Mouse (Mus musculus): ENCODE results near the gene Tgm4. TPM values are rescaled to one million over a fixed set of nuclear protein-coding genes. Genes with fewer than 3 reads are reported as not detected.

The Tgm4 gene
- polyA plus RNA-seq, 1 experiment from 2014 or later: 0.68 TPM

GRCm38 (mm10) chr9:123115566-123115965, 81.0 kb downstream of the Tgm4 start:
- H3K27me3 ChIP-seq (ENCODE audit: control insufficient read depth, insufficient read depth, low read length): no peaks in the 10 kb centered on the region
- no peak overlapping the region for H3K4me2 ChIP-seq (ENCODE audit: low read depth, low read length)
- no peak overlapping the region for H3K27ac ChIP-seq (ENCODE audit: low read length)
- peaks cover 21% of the 10 kb centered on the region for H3K36me3 ChIP-seq (ENCODE audit: control insufficient read depth, insufficient read depth)
- H3K4me1 ChIP-seq (ENCODE audit: control insufficient read depth, insufficient read depth, low read length): peaks cover 14% of the 10 kb centered on the region
- no peak overlapping the region for H3K9ac ChIP-seq (ENCODE audit: low read length)
- ATAC-seq (replicated peaks; ENCODE audit: extremely low read depth, insufficient read depth, low FRiP score): no peak
- WGBS: 82% methylated on average over 1 of the region's 1 CpGs
- H3K9me3 ChIP-seq (replicated peaks; ENCODE audit: control insufficient read depth, low read length): no peaks in the 10 kb centered on the region
- no peak overlapping the region for H3K4me3 ChIP-seq (ENCODE audit: low read length)

Other genes with a start within 250 kb of the Tgm4 start
- 6.8 and 8.4 TPM in 2 replicates for gene Tcaim, start 229.2 kb upstream of the Tgm4 start, polyA plus RNA-seq (2015; fragmentation: Nextera tagmentation; extraction: Ambion mirVana)
- not detected in 2 replicates for gene Gm35549, start 190.7 kb upstream of the Tgm4 start, polyA plus RNA-seq (2015; fragmentation: Nextera tagmentation; extraction: Ambion mirVana)
- gene Zfp445, start 168.7 kb upstream of the Tgm4 start, polyA plus RNA-seq (2015; fragmentation: Nextera tagmentation; extraction: Ambion mirVana): 41.4 and 42.7 TPM in 2 replicates
- gene Zkscan7, start 149.0 kb upstream of the Tgm4 start, polyA plus RNA-seq (2015; fragmentation: Nextera tagmentation; extraction: Ambion mirVana): 2.8 and 3.2 TPM in 2 replicates
- 8.9 and 9.5 TPM in 2 replicates for gene Zfp105, start 111.7 kb upstream of the Tgm4 start, polyA plus RNA-seq (2015; fragmentation: Nextera tagmentation; extraction: Ambion mirVana)
- 18.4 and 21.5 TPM in 2 replicates for gene 1110059G10Rik, start 83.7 kb upstream of the Tgm4 start, polyA plus RNA-seq (2015; fragmentation: Nextera tagmentation; extraction: Ambion mirVana)
- gene Kif15, start 83.7 kb upstream of the Tgm4 start, polyA plus RNA-seq (2015; fragmentation: Nextera tagmentation; extraction: Ambion mirVana): 23.8 and 26.6 TPM in 2 replicates
- gene Tmem42, start 13.4 kb upstream of the Tgm4 start, polyA plus RNA-seq (2015; fragmentation: Nextera tagmentation; extraction: Ambion mirVana): 17.7 and 19.7 TPM in 2 replicates
- 49.7 and 53.2 TPM in 2 replicates for gene Zdhhc3, start 78.5 kb downstream of the Tgm4 start, polyA plus RNA-seq (2015; fragmentation: Nextera tagmentation; extraction: Ambion mirVana)
- 81.0 and 87.6 TPM in 2 replicates for gene Exosc7, start 78.5 kb downstream of the Tgm4 start, polyA plus RNA-seq (2015; fragmentation: Nextera tagmentation; extraction: Ambion mirVana)
- 2.7 and 2.8 TPM in 2 replicates for gene Clec3b, start 116.2 kb downstream of the Tgm4 start, polyA plus RNA-seq (2015; fragmentation: Nextera tagmentation; extraction: Ambion mirVana)
- 1.7 and 2.2 TPM in 2 replicates for gene Cdcp1, start 181.3 kb downstream of the Tgm4 start, polyA plus RNA-seq (2015; fragmentation: Nextera tagmentation; extraction: Ambion mirVana)
- 6.5 and 7.4 TPM in 2 replicates for gene Tmem158, start 226.0 kb downstream of the Tgm4 start, polyA plus RNA-seq (2015; fragmentation: Nextera tagmentation; extraction: Ambion mirVana)